Mouse (Mus musculus) layer of hippocampus, postnatal 25 days (tissue): ENCODE results near the gene Gadd45gip1. TPM values are rescaled to one million over a fixed set of nuclear protein-coding genes. Genes with fewer than 3 reads are reported as not detected.

Source experiments
- DNase-seq, 2 experiments: peaks; one replicate each; pipeline ENCODE4 v3.0.0; 2022; ENCODE audit warnings: mixed read lengths in 2 of 2, low spot score in 1 of 2; ENCODE audit errors: extremely low spot score in 1 of 2
- total RNA-seq, 2 experiments: library from RNA; stranded (reverse); gene quantifications; 2 replicates each; pipeline ENCODE4 v1.2.3; 2021

Gene Gadd45gip1
- total RNA-seq: 10 to 100 TPM; 23.7 to 27.3 TPM

GRCm38 (mm10) chr8:84831490-84831889, at the start of gene Gadd45gip1:
Gadd45gip1 (plus strand) TSS chr8:84831522.
- DNase-seq: no peak

- DNase-seq: no peak
Measured at GRCm38 (mm10) chr8:84781686-84782505, 49.4 kb upstream of the Gadd45gip1 start.

DNA sequence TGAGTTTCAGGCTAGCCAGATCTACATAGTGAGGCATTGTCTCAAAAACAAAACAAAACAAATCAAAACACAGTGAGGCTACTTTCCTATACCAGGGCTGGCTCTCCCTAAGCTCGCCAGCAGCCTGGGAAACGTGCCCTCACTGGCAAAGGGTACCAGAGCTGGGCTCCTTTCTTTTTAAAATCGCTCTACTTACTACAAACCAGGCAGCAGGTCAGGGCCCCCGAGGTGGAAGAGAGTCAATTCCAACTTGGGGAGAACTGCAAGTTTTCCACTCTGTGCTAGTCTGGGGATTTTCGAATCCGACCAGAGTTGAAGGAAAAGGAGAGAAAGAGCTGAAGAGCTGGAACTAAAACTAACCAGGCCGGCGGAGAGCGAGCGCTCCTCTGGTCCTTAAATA, 48.6 kb upstream of the Gadd45gip1 start:
- no peak for DNase-seq

DNA sequence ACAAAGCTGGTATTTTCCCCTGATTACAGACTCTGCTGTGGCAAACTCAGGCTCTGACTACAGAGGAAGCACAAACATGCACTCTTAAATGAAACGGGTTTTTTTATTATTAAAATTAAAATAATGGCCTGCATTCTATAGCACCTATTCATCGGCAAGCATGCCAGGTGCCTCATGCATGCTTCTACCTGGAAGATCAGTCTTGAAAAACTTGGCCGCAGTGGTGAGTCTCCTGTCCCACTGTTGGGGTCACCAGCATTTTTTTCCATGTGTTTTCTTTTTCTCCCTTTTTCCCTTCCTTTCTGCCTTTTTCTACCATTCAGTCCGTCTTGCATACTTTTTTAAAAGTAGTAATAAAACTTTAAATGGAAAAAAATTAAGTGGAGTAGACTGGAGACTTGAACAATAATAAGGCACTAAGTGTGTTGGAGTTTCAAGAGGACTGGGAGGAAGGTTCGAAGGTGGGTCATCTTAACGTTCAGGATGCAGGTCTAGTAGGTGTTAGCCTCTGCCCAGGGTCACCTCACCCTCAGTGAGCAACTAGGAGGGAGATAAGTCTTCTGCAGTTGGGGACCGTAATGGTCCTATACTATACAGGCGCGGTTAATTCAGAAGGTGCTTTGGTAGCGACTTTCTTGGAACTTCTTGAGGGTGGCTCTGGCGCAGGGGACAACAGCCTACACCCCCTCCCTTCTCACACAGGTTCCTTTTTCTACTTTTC, 48.0 kb upstream of the Gadd45gip1 start:
- DNase-seq: no peak

GRCm38 (mm10) chr8:84783919-84784581, 47.3 kb upstream of the Gadd45gip1 start:
- peak in 1 of 2 experiments; percentile 40 for DNase-seq

DNA sequence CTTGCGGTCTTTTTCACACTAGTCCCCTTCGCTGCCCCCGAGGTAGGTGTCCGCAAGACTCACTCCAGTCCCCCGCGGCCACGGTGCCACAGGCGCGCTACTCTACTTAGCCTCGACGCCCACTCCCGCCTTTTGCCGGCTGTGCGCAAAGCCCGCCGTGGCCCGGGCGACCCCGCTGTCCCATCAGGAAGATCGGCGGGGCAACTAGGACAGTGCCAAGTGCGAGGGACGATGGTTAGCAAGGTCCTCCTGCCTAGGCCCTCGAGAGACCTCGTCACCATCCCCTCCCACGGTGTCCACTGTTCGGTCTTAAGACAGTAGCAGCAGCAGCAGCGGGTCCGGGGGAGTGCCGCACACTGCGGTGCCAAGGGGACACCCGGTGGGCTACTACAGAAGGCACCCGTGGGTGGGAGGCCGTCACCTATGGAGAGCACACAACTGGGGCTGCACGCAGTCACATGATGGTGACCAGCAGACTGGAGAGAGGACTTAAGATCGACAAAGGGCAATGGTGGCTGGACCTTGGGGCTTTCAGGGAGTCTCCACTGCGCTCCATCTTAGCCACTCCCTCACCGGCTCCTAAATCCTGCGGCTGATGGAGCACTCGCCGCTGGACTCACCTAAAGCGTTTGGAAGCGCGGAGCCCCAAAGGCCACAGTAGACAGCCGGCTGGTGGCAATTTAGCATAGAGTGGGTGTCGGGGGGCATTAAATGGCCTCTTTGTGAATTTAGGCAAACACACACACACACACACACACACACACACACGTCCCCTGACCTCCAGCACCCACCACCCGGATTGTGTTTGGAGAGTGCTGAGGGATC, 46.4 kb upstream of the Gadd45gip1 start:
- no peak for DNase-seq

- no peak for DNase-seq
Measured at GRCm38 (mm10) chr8:84785506-84785755, 45.9 kb upstream of the Gadd45gip1 start.

DNA sequence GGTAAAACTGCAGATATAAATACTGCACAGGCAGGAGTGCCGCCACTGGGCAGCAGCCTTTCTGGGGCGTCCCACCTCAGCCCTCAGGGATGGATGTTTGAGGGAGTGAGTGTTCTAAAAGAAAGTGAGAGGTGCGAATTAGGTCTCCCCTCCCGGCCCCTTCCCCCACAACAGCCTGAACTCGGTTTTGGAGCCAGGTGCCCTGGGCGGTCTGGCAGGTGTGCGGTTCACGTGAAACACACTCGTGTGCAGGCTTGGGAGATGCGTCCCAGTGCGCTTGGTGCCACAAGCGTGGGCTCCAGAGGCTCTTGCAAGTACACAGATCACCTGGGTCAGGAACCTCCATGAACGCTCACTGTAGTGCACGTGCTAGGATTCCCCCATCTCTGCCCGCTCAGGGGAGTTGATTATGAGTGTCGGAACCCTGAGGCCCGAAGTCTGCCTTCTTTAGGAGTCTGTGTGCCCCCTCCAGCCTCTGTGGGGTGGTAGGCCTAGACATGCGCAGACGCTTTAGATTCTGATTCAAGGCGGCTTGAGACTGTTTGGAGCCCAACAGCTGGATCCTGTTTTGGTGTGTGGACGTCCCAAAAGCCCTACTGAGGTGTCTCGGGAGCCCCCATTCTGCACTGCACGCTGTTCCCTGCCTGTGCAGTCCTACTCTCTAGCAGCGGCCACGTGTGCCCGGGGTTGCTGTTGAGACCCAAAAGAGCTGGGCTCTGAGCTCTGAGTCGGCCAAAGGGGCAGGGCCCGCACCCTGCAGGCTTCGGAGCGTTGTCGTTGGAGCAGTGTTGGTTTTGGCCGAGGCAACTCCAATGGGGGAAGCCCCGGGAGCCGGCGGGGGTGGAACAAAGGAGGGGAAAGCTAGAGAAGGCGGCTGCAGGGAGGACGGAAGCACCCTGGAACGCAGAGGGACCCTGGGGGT, 45.3 kb upstream of the Gadd45gip1 start:
- peak in 1 of 2 experiments; percentile 41 for DNase-seq

DNA sequence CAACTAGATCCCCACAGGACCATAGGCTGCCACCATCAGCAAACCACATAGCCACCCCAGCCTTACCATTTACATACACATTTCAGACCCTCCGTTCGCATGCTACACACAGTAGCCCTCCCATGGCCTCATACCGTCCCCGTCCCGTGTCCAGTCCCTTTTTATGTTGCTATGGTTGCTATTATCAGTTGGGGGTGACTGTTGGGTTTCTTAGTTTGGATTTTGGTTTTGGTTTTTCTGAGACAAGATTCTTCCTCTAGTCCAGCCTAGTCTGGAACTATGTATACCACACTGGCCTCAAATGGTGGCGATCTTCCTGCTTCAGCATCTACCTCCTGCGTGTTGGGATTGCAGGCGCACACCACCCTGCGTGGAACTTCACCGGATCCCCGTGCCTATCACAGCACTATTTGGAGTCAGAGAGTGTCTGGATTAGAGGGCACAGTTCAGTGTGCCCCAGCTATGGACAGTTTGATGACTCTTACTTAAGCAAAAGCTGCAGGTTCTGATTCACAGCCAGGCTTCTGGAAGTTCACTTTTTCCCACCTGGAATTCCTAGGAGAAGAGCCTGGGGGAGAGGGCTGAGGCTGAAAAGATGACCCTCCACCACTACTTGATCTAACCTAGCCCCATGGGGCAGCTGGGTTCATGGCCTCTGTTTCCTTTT, 44.4 kb upstream of the Gadd45gip1 start:
- no peak for DNase-seq

DNA sequence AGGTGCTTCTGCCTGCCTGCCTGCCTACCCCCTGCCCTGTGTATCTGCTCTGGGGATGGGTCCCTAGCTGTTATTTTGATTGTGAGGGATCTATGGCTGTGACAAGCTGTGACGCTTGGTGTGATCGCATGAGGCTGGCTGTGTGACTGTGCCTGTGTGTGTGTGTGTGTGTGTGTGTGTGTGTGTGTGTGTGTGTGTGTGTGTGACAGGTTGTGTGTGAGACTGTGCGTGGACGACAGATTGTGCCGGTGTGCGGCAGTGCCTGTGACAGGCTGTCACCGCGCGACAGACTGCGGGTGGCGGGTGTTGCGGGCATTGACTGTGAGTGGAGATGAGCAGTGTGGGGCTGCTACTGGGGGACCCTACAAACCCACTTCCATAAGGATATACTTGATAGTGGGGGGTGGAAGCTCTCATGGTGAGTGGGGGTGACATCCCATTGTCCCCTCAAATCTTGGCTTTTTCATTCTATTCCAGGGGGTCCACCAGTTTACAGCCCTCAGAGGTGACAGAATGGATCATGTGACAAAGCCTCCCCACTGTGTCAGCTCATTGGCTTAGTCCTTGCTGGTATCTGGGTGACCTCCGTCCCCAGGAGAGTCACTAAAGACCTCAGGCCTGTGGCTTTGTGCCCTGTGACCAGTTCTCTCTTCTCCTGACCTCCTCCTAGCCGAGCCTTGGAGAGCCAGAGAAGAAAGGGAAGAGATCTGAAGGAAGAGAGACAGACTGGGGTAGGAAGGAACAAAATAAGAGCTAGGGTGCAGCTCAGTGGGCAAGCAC, 43.6 kb upstream of the Gadd45gip1 start:
- peak in 1 of 2 experiments; percentile 42 for DNase-seq

DNA sequence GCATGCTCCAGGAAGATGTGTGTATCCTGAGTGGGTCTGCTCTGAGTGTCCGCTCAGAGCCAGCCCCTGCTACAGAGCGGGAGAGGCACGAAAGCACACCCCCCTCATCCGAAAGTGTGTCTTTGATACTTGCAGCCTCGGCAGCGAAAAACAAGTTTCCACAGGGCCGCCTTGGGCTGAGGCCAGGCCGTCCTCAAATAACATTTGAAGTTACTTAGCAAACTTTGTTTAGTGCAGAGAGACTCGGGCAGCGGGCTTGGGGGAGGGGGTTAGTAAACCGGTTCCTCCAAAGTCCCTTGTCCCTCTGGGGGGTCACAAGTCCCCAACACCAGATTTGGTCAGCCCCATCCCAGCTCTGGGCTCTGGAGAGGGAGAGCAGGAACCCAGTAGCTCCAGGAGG, 42.4 kb upstream of the Gadd45gip1 start:
- DNase-seq: peak in 1 of 2 experiments; percentile 49

DNA sequence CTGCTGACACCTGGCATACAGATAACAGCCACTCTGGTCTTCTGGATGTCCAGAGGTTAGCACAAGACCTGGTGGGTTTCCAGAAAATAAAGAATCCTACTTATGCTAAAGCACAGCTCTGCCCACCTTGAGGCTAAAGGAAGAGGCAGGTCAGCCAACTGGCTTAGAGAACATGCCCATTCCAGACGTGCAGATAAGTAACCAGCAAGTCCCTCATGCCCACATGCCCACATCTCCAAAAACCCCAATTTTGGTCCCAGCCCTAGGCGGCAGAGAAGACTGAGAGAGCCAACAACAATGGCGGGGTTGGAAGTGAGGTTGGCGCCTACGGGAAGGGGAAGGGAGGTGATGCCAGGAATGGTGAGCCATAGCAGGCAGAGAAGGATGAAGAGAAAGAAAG, 42.0 kb upstream of the Gadd45gip1 start:
- DNase-seq: no peak

DNA sequence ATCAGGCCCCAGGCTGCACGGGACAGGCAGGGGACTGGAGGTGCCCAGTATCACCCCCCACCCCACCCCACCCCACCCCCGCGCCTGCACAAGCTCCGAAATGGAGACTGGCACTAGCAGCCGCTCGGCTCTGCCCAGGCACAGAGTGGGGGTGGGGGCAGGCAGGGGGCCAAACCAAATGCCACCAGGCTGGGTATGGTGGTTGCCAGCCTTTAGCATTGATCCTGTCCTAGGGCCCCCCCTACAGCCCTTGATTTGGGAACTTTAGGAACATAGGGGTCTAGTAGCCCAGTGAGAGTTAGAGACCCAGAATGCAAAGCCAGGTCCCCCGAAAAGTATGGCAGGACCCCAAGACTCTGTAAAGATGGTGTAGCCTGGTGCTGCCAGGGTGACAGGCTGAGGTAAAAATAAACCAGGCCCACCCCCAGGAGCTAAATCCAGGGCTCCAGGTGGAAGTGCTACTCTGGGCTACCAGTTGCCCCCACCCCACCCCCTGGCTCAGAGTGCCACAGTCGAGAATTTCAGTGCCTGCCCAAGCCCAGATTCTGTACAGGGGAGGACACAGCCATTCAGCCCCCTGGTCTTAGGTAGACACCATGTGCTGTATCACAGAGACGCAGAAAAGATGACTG, 41.4 kb upstream of the Gadd45gip1 start:
- peak in 1 of 2 experiments; percentile 60 for DNase-seq

- no peak for DNase-seq
Measured at GRCm38 (mm10) chr8:84790537-84790936, 40.8 kb upstream of the Gadd45gip1 start.

DNA sequence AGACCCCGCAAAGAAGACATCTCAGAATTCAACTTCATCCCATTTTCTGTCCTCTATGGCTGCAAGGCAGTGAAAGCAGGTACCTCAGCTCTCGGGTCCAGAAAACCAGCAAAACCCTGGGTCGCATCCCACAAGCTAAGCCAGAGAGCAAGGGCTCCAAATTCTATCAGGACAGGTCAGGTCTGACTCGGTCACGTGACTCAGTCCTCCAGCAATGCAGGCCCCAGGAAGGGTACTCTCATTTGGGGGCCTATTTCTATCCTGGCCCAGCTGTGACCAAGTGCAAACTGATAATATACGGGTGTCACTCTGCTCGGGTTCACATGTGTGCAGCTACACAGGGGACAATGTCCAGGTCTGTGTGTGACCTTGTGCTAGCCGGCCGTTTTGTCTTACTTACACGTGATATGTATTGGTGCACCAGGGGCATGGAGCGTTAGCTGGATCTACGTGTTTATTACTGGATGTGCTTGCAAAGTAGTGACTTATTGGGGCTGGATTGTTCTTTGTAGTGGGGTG, 38.8 kb upstream of the Gadd45gip1 start:
- no peak for DNase-seq

GRCm38 (mm10) chr8:84793134-84793533, 38.2 kb upstream of the Gadd45gip1 start:
- peak in 1 of 2 experiments; percentile 43 for DNase-seq

DNA sequence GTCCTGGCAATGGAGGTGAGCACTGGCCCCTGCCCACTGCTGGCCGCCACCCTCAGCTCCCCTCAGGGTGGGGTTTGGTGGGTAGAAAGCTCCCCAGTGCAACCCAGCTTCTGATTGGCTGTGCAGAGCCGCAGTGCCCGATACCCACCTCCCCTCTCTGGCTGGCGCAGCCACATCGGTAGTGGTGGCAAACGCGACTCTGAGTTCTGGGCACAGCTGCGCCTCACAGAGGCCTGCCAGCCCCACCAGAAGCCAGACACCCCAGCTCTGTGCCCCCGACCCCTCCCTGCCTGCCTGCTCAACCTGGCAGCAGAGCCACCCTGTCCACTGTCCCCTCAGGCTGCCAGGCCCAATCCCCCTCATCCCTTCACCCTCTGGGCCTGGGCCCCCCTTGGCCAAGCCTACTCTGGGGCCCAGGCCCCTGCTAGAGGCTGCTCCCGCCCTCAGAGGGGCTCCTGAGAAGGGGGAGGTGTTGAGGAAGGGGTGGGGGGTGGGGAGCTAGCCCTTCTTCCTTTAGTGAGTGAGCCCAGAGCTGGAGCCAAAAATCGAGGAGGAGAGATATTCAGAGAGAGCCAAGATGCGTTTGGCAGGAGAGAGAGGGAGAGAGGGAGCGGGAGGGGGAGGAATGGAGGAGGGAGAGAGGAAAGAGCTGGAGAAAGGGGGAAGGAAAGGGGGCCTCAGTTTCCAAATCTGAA, 37.4 kb upstream of the Gadd45gip1 start:
- peak in 1 of 2 experiments; percentile 47 for DNase-seq
